Mouse (Mus musculus): ENCODE results near the gene Gldc.

Gldc gene

GRCm38 (mm10) chr19:30158189-30158588 is 17.0 kb downstream of the Gldc start:
- no peak for DNase-seq (ENCODE audit: low read depth, low spot score)

GRCm38 (mm10) chr19:30157031-30157687 is 18.1 kb downstream of the Gldc start:
- DNase-seq (ENCODE audit: low read depth, low spot score) = no peak

- DNase-seq (ENCODE audit: low read depth, low spot score) = no peak
These were observed 21.5 kb downstream of the Gldc start for GRCm38 (mm10) chr19:30153729-30154128.

- DNase-seq (ENCODE audit: low read depth, low spot score) = no peak
These were observed 23.9 kb downstream of the Gldc start for GRCm38 (mm10) chr19:30151290-30151689.

- DNase-seq (ENCODE audit: low read depth, low spot score) = peak; percentile 25
These were observed 25.9 kb downstream of the Gldc start for GRCm38 (mm10) chr19:30149238-30149805.

- DNase-seq (ENCODE audit: low read depth, low spot score) = no peak
These were observed 27.9 kb downstream of the Gldc start for GRCm38 (mm10) chr19:30147306-30147705.

- DNase-seq (ENCODE audit: low read depth, low spot score) = no peak
These were observed 28.5 kb downstream of the Gldc start for GRCm38 (mm10) chr19:30146761-30147160.

GRCm38 (mm10) chr19:30145106-30145505 is 30.1 kb downstream of the Gldc start:
- DNase-seq (ENCODE audit: low read depth, low spot score) = no peak

- DNase-seq (ENCODE audit: low read depth, low spot score) = no peak
These were observed 38.9 kb downstream of the Gldc start for GRCm38 (mm10) chr19:30136308-30136707.

- no peak for DNase-seq (ENCODE audit: low read depth, low spot score)
These were observed 47.1 kb downstream of the Gldc start for GRCm38 (mm10) chr19:30128177-30128576.

GRCm38 (mm10) chr19:30125670-30126059 is 49.6 kb downstream of the Gldc start:
- no peak for DNase-seq (ENCODE audit: low read depth, low spot score)

- no peak for DNase-seq (ENCODE audit: low read depth, low spot score)
These were observed 50.1 kb downstream of the Gldc start for GRCm38 (mm10) chr19:30124999-30125669.

- no peak for DNase-seq (ENCODE audit: low read depth, low spot score)
These were observed 56.6 kb downstream of the Gldc start for GRCm38 (mm10) chr19:30118344-30119312.

- no peak for DNase-seq (ENCODE audit: low read depth, low spot score)
These were observed 57.5 kb downstream of the Gldc start for GRCm38 (mm10) chr19:30117775-30118174.

GRCm38 (mm10) chr19:30117241-30117640 is 58.0 kb downstream of the Gldc start:
- DNase-seq (ENCODE audit: low read depth, low spot score) = no peak

- no peak for DNase-seq (ENCODE audit: low read depth, low spot score)
These were observed 59.6 kb downstream of the Gldc start for GRCm38 (mm10) chr19:30115606-30116005.

GRCm38 (mm10) chr19:30114919-30115441 is 60.2 kb downstream of the Gldc start:
- DNase-seq (ENCODE audit: low read depth, low spot score) = peak; percentile 59

- DNase-seq (ENCODE audit: low read depth, low spot score) = no peak
These were observed 62.1 kb downstream of the Gldc start for GRCm38 (mm10) chr19:30112961-30113688.

GRCm38 (mm10) chr19:30111421-30111820 is 63.8 kb downstream of the Gldc start:
- DNase-seq (ENCODE audit: low read depth, low spot score) = no peak

GRCm38 (mm10) chr19:30109122-30109521 is 66.1 kb downstream of the Gldc start:
- DNase-seq (ENCODE audit: low read depth, low spot score) = no peak

- no peak for DNase-seq (ENCODE audit: low read depth, low spot score)
These were observed 66.6 kb downstream of the Gldc start for GRCm38 (mm10) chr19:30108616-30109015.

Data from forelimb bud, embryonic 11.5 days (tissue).